Mouse (Mus musculus) heart, postnatal 14 days (tissue): Measurements from ENCODE around the gene Creg2. TPM values are rescaled to one million over a fixed set of nuclear protein-coding genes. Genes with fewer than 3 reads are reported as not detected.
"Not testable (repeated sequence)": the region's sequence is repeated elsewhere in the genome, so short reads cannot be mapped to it uniquely, and the experiment has no call there.

Experiments
- DNase-seq, 2 experiments: peaks; one replicate each; pipeline ENCODE4 v3.0.0; 2021 to 2022
- intact Hi-C: fragments of 180-260 bp; cut with DNase I; formaldehyde crosslinking; loops from one replicate; pipeline ENCODE4 v1.15.1; 2025
- total RNA-seq, 2 experiments: library from RNA; stranded (reverse); gene quantifications; 2 replicates each; pipeline ENCODE4 v1.2.3; 2021

The Creg2 gene
- total RNA-seq, 2 experiments from 2014 or later = not detected

GRCm38 (mm10) chr1:39612491-39612890 is 38.8 kb downstream of the Creg2 start:
- intact Hi-C loops = loop anchor here (10.0 kb wide), 2 partner anchors 762 to 932 kb away; no protein-coding TSS in a partner anchor
- DNase-seq = no peak

DNA sequence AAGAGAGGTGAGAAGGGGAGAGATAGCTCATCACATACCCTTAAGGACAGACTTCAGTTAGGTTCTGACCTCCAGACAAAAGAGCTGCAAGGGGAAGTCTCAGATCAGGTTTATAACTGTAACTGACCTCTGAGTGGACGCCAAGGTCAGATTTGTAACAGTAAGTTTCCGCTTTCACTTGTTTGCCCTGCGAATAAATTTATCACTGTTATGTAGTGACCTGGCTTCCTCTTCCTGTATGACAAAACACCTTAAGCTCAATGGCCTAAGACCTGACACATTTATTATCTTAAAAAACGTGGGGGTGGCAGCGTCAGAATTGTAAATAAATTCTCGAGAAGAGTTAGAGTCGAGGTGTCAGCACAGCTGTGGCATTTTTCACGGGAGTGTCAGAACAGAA is 42.7 kb downstream of the Creg2 start:
- DNase-seq = no peak
- intact Hi-C loops = no loop called here

DNA sequence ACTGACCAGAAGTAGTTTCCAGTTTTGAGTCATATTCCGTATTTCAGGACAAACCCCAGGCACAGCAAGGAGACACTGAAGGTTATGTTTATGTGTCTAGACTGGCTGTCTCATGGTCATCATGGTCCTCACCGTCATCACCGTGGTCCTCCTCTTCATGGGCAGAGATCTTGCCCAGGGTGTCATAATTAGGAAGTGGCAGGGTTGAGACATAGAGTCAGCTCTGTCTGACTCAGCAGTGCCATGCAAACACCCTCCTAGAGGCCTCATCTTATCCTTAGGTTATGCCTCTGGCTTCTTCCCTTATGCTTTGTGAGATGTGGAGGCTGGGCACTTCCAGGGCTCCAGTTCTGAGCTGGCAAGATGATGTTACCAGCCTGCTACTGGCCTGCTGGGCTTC is 48.8 kb downstream of the Creg2 start:
- intact Hi-C loops = no loop called here
- no peak for DNase-seq

- intact Hi-C loops = no loop called here
- DNase-seq = no peak
These were observed 52.5 kb downstream of the Creg2 start for GRCm38 (mm10) chr1:39598726-39599125.

GRCm38 (mm10) chr1:39597135-39597534 is 54.1 kb downstream of the Creg2 start:
- intact Hi-C loops, DNase-seq: not testable (repeated sequence)

DNA sequence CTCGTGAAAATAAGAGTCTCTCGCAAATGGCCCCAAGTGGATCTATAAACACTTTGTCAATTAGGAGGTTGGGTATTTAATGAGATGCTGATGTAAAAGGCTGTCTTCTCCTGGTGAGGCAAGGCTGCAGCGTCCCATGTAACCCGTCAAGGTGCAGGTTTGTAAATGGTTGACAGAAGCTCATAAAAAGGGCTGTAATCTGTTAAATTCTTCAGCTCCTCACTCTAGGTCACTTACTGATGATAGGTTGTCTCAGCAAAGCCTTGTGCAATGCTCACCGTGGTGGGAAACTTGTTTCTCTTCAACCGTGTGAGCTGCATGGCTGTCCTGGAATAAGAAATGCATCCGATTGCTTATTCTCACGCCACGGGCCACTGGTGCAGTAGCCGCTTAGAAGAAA is 57.4 kb downstream of the Creg2 start:
- DNase-seq = no peak
- intact Hi-C loops = no loop called here

- intact Hi-C loops = no loop called here
- no peak for DNase-seq
These were observed 59.2 kb downstream of the Creg2 start for GRCm38 (mm10) chr1:39592090-39592489.

- intact Hi-C loops, DNase-seq: not testable (repeated sequence)
These were observed 59.7 kb downstream of the Creg2 start for GRCm38 (mm10) chr1:39591557-39591956.

- intact Hi-C loops = no loop called here
- DNase-seq = no peak
These were observed 61.1 kb downstream of the Creg2 start for GRCm38 (mm10) chr1:39590193-39590592.

DNA sequence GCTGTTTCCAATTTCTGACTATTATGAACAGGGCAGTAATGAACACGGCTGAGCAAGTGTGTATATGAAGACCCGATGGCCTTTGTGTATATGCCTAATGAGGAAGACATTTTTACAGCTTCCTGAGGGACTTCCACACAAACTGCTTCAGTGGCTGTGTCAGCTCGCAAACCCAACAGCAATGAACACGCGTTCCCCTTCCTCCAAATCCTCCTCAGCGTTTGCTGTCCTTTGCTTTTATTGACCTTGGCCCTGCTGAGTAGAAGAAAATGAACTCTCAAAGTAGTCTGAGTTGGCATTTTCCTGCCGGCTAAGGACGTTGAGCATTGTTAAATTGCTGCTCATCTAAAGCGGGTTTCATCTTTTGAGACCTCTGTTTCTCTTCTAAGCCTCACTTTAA is 65.9 kb downstream of the Creg2 start:
- intact Hi-C loops = no loop called here
- DNase-seq = no peak

- no peak for DNase-seq
- intact Hi-C loops = no loop called here
These were observed 68.1 kb downstream of the Creg2 start for GRCm38 (mm10) chr1:39583173-39583572.

DNA sequence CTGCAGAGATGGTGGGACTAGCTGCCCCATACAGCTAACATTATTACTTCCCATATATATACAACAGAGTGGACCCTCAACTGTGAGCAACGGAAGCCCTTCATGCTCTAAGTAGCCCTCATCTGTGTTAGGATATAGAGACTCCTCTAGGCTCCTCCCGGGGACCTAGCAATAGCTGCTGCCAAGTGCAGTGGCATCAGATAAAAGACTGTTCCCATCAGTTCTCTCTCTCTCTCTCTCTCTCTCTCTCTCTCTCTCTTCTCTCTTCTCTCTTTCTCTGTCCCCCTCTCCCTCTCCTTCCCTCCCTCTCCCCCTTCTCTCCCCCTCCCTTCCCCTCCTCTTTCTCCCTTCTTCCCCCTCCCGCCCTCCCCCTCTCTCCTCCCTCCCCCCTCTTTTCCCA is 70.1 kb downstream of the Creg2 start:
- DNase-seq = no peak
- intact Hi-C loops = no loop called here

GRCm38 (mm10) chr1:39579139-39579538 is 72.1 kb downstream of the Creg2 start:
- intact Hi-C loops = no loop called here
- DNase-seq = no peak

DNA sequence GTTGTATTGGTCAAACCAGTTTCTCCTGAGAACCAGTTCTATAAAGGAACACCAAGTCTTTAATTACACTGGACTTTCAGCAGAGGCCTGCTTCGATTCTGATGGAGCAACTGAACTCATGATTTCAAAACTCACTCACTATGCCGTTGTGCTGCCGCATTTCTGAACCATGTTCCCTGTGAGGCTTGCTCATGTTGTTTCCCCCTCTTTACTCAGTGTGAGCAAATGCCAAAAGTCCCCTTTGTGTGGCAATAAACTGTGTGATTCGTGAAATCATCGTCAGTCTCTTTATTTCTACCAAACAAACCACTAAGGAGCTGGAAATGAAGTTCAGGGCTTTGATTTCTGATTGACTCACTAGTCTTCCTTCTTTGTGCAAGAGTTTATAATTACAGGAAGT is 72.8 kb downstream of the Creg2 start:
- intact Hi-C loops = no loop called here
- no peak for DNase-seq

GRCm38 (mm10) chr1:39577253-39577705 is 74.0 kb downstream of the Creg2 start, which contains the start of gene Rnf149:
Rnf149 (minus strand) TSS chr1:39577405.
- intact Hi-C loops = no loop called here
- peak; percentile 98 to 99 for DNase-seq

- intact Hi-C loops = no loop called here
- DNase-seq = peak in 1 of 2 experiments; percentile 61
These were observed 74.6 kb downstream of the Creg2 start for GRCm38 (mm10) chr1:39576431-39577243.

- DNase-seq = no peak
- intact Hi-C loops = no loop called here
These were observed 75.4 kb downstream of the Creg2 start for GRCm38 (mm10) chr1:39575778-39576375.

DNA sequence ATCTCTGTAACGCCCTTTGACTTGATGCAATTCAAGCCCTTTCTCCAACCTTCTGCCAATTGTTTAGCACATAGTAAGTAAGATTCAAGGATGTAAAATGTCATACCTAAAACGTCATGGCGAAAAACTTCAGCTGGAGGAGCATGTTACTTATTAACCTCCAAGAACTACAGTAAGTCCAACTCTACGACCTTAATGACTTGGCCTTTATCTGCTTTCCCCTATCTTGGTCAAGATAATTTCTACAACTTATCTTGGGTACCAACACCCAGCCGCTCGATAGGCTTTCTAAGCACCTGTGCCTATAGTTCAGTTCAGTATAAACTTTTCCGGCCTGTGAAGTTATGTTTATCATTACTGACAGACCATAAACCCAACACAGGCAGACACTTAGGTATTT is 77.4 kb downstream of the Creg2 start:
- intact Hi-C loops = no loop called here
- DNase-seq = no peak

- intact Hi-C loops = no loop called here
- DNase-seq = no peak
These were observed 79.6 kb downstream of the Creg2 start for GRCm38 (mm10) chr1:39571653-39572052.
